Mouse (Mus musculus): ENCODE measurements at regions not wholly inside any gene's neighbourhood (a gene's known extent, or its start where the extent isn't known, plus 50 kb on each side); places are given as distances from the start of the nearest gene placed in this dataset.

DNA sequence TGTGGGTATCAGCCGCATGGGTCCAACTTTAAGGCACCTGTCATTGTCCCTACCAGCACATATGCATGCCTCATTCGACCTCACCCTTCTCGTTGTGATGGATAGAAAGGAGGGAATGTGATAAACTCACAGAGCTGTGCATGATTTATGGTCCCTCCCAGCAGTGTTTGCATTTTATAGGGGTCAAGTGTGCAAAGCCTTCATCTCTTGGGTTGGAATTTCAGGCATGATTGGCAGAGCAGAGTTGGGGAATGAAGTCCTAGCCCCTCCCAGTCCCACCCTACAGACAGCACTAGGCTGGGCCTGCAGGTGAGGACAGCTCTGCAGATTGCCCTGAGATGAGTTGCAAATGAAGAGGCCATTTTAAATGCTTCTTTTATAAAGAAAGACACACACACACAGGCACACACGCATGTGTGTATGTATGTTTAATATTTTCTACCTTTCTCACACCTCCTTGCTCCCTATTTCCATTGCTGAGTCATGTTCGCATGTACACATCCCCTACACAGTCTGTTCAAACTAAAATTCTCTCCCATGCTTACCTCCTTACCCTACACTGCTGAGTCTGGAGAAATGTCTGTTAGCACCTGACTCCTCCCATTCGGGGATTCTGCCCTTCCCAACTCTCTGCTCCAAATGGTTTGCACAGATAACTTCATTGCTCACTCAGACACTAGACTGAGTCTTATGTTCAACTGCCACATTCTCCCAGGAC, 558.9 kb downstream of the Efnb2 start:
- DNase-seq (ENCODE audit: low read depth, low spot score), result no peak

DNA sequence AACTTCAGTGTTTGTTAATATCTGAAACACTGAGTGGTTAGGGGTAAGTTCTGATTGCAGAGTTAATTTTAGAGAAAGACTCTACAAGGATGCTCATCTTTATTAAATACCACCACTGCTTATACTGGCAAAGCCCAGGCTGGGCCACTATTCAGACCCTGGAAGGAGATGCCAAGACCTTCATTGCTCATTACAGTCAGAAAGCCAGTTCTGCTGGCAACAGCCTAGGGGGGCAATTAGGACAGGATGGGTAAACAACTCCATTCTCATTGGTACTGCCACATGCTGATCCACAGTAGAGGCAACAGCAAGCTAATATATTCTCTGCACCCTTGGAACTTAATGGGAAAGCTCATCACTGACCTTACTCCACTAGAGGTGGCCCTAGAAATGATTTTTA, 568.5 kb downstream of the Efnb2 start:
- no peak for DNase-seq (ENCODE audit: low read depth, low spot score)

DNA sequence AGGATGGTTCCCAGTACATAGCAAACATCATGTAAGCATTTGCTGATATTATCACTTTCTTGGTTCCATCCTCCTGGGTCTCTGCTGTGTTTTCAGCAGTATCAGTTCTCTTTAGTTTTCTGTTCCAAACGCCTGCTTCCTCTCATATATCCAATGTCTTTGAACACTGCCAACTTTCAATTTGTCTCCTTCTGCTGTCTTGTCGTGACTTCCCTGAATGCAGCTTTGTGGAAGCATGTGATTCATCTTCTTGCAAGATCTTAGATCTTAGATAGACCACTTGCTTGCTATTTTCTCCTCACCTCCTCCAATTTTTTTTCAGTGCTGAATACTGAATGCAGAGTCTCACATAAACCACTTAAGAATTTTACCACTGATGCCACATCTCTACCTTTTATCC, 576.4 kb downstream of the Efnb2 start:
- no peak for DNase-seq (ENCODE audit: low read depth, low spot score)

DNA sequence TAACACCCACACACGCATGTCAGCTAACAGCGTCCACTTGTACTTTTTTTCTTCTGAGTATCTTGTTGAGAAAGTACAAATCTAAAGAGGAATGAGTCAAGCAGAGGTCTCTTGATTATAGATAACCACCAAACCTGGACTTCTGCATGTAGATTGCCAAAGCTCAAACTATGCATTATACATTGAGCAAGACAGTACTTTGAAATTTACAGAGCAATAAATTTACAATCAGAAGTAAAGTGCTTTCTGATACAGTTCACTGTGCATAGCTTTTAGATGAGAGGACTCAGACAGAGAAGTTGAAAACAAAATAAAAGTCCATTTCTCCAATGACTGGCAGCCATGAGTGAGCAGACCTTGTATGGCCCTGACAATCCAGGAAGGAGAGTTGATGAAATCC, 597.0 kb downstream of the Efnb2 start:
- DNase-seq (ENCODE audit: low read depth, low spot score), result no peak

DNA sequence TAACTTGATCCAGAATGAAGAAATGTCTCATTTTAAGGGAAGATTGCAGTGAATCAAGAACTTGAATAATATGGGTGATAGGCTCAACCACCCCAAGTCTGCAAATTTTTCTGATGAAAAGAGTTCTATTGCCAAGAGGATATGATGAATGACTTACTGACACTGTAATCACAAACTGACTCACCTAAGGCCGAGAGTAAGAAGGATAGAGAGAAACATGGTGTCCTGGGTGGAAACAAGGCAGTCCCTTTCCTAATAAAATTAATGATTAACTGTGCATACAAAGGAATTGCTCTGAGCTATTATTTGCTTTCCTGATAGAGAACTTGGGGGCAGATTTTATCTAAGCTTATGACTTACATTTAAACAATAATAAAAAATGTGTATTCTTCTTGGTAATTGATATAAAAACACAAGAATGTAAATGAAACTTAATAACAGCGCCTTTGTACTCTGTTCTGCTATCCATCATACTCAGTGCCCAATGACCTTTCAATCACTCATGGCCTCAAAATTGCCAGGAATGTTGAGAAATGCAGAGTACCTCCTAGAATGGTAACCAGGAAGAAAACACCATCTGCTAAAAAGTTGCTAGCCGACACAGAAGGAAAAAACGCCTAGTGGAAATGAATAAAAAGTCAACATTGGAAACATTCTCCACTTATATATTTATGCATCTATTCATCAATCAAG, 606.7 kb downstream of the Efnb2 start:
- no peak for DNase-seq (ENCODE audit: low read depth, low spot score)

DNA sequence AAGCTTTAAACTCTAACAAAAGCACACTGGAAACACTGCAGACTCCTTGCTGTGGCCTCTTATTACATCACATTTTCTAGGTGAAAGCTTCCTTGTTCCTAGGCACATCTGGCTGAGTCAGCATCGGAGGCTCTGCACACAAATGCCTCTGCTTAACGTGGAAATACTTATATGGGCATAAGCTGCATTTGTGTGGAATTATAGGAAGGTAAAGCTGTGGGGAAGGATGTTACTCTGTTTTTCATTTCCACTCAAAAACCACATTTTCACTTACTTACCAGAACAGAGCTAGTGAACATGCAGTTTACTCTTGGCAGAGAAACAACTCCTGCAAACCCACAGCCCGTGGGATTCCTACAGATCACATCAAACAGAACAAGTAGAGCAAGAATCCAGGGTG, 609.9 kb downstream of the Efnb2 start:
- DNase-seq (ENCODE audit: low read depth, low spot score), result no peak

DNA sequence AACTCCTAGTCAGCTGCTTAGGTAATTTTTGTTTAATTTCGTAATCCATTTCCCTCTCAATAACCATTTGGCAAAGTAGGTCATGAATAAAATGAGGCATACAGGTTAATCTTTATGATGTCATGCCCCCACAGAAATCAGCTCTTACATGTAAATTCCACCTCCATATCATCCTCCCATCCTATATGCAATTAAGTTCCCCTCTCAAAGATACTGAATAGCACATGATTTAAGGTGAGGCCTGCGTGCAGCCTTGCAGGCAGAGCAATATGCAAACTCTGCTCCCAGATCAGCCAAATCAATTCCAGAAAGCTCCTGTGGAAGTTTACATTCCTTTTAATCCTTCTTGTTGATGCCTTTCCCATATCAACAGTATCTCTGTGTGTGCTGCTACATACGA, 610.3 kb downstream of the Efnb2 start:
- no peak for DNase-seq (ENCODE audit: low read depth, low spot score)

DNA sequence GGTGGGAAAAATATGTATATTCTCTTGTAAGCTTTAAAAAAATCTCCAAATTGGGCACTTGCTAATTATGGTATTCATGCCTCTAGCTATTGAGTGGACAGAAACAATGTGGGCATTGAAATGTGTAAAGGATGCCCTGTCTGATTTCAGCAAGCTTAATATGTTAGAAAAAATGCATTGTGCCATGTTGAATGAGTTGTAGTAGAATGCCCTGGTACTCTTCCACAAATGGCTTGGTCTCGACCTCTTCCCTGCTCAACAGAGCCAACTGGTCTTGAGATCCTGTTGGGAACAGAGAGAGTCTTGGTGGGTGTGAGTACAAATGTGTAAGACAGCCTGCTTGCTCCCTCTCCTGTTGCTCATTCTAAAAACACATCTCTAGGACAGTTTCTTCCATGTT, 616.1 kb downstream of the Efnb2 start:
- DNase-seq (ENCODE audit: low read depth, low spot score), result no peak

DNA sequence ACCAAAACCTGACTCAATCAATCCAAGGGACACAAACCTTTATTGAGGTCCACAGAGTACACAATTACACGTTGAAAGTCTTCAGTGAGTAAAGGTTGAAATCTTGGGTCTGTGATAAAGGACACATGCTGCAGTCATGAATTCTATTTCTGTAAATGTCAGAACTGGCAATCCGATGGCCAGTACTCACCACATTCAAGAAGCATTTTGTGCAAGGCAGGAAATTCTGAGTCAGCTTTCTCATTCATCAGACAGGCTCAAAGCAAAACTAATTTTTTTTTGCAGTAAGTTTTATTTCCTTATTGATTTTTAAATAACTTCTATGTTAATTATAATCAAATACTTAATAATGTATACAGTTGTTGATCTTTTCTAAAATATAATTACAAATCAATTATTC, 616.7 kb downstream of the Efnb2 start:
- no peak for DNase-seq (ENCODE audit: low read depth, low spot score)

DNA sequence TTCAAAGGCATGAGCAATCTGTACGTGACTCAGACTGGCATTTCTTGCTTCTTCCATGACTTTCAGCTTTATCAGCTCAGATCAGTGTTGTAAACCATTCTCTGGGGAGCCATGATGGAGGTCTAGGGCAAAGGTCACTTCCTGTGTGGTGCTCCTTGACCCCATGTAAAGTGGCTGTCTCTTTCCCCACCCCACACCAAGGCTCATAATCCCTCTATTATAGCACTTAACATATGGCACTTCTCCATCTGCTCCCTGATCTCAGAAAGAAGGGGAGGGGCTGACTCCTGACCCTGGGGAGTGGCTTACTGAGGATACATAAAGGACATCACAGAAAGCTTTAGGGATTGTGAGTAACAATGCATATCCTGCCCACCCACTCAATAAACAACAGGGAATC, 623.1 kb downstream of the Efnb2 start:
- DNase-seq (ENCODE audit: low read depth, low spot score), result no peak

DNA sequence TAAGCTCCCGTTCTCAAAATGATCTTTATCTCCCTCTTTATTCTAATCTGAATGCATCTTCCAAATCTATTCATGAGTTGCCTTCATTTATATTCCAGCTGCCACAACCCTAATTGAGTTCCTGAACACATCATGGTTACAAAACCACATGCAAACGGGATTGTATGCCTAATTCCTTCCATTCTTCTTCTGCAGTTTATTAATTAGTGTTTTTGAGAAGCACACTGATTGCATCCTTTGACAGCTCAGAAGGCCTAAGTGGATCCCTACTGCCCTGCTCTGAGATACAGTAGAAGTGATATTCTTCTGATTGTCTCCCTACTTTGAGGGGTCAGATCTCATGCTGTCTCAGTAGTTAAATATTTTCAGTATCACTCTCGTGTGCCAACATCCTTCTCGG, 649.9 kb downstream of the Efnb2 start:
- DNase-seq (ENCODE audit: low read depth, low spot score), result no peak

DNA sequence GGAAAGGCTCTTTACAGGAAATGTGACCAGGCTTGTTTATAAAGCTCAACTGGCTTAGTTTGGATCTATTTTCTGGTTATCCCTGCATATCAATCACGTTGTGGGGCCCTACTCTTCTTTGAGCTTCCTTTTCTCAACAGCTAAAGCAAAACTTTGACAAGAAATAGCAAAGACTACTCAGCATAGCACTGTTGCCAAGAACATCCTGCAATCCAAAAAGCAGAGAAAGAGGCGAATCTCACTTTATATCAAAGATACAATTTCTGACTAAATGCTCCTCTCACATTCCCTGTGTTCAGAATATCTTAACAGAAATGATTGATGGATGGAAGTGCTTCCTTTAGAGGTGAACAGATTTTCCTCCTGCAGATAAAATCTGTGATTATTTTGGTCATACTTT, 666.1 kb downstream of the Efnb2 start:
- DNase-seq (ENCODE audit: low read depth, low spot score), result no peak

DNA sequence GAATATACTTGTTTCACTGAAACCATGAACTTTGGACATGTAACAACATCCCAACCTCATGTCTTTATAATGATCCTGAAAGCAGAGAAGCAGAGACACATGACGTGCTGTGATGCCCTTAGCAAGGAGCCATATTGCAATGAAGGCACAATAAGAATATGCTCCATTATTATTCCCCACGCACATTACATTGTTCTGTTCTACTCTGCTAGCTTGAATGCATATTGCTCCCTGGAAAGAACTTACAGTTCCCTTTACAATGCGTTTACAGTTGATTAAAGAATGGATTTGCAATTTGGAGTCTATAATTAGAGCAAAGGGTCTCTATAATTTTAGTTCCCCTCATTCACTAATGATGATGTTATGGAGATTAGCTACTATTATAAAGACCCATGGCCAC, 672.2 kb downstream of the Efnb2 start:
- DNase-seq (ENCODE audit: low read depth, low spot score), result no peak

DNA sequence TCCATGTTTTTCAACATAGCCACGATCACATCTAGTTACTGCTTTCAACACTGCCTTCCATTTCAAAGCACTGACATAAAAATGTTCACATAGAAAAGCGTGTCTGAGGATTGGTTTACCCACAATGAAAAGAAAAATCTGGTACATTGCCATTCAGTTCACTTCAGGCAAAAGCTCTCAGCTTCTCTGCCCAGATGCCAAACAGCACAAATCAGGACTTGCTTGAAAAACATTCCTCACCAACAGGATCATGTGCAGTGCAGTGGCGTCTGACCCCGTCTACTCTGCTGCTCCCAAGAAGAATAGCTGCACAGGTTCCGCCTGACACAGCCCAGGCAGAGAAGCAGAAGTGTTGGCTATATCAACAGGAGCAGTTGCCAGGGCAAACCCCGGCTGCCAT, 684.0 kb downstream of the Efnb2 start:
- DNase-seq (ENCODE audit: low read depth, low spot score), result no peak

DNA sequence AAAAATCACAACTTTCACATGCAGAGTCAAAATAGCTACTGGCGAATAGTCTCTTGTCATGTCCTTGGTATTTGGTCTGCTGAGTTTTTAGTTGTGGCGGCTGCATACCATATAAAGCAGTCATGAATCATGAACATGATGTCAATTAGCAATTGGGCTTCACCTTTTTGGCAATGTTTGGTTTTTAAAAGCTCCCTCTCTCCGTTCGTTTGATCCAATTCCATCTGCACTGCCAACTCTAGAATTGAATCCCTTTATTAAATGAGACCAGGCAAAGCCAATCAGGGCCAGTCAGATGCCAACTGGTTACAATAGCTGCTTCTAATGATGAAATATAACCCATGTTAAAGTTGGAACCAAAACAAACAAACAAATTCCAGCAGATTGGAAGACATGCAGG, 687.3 kb downstream of the Efnb2 start:
- DNase-seq (ENCODE audit: low read depth, low spot score), result no peak

DNA sequence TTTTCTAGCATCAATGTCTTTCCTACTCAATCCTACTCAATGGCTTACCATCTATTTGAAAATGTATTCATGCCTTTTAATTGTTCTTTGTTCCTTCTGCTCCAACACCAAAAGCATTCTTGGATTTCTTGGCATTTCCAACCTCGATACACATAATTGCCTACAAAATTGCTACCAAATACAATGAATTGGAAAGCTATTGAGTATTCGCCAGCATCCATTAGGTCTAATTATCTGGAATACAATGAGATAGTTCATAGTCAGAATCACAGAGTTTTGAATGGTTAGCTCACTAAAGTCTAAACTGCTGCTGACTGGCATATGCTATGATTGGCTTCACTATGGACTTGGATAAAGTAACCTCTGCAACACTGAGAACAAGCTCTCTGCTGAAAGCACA, 696.8 kb downstream of the Efnb2 start:
- no peak for DNase-seq (ENCODE audit: low read depth, low spot score)

DNA sequence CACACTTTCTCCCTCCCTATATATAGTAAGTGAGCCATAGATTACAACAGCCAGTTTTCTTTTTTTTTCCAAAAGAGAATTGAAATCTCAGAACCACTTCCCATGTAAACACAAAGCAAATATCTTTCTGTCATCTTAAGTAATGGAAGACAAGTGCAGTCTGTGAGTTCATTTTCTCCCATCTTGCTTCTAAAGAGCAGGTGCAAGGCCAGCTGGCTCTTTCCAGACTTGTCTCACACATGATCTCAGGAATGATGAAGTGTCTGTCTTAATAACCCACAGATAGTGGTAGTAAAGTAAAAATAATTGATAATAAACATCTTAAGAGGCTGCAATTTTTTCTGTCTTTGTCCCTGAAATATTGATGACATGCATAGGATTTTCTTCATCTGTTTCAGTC, 704.3 kb downstream of the Efnb2 start:
- no peak for DNase-seq (ENCODE audit: low read depth, low spot score)

DNA sequence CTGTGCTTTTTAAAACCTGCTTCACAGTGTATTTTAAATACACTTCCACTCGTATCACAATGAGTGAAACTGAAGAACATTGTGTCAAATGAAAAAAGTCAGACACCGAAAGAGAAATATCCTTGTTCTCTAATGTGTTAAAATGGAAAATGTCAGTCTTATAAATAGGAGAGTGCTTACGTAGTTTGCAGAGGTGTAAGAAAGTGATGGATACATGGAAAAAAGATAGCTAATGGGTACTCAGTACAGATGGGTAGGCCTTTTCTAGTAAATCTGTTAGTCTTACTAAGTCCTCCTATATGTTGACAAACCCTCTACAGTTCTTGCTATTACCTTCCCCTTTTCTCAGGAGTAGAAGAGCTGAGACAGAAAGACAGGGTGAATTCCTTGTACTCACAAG, 706.2 kb downstream of the Efnb2 start:
- DNase-seq (ENCODE audit: low read depth, low spot score), result no peak

DNA sequence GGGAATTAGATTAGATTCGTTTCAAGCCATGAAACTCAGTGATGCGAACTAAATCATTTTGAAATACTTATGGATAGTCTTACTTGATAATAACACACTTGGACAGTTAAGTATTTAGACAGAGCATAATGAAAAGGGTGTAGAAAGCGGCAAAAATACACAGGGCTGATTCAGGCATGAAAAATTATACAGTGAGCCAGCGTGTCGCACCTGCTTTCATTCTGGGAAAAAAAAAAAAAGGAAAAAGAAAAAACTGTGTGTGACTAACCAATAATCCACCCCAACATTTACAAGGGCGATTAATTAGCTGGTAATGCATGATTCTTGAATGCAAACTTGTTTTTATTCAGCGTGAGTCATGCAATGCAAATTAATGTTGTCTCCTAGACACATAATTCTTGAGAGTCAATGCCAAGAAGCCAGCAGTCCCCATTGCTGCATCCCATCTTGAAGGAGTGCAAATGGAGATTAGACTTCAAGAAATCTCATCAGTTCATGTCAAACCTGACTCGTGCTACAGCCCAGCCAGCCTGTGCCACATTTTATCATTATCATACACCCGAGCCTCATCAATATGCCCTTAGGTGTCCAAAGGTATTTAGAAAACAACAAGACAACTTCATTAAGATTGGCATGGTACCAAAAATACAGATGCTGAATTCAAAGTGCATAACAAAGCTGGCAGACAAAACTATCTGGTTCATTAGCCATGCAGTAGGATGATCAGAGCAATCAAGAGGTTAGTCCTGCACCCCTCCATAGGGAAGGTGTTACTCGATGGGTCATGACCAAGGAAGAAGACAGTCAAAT, 714.9 kb downstream of the Efnb2 start:
- no peak for DNase-seq (ENCODE audit: low read depth, low spot score)

DNA sequence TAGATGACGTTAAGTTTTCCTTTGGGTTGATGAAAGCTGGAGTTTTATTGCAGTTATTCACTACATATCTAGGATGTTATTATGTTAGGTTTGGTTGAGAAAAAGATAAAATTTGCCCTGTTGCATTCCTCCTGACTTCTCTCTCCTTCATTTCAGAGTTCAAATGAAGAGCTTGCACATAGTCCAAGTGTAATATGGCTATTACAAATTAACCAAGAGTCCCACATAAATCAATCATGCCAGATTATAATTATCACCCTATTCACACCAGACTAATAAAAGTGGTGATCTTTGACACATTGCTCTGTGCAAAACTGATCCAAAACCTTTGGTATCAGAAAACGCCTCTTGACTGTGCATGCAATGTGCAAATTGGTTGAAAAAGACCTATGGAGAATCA, 724.4 kb downstream of the Efnb2 start:
- no peak for DNase-seq (ENCODE audit: low read depth, low spot score)

DNA sequence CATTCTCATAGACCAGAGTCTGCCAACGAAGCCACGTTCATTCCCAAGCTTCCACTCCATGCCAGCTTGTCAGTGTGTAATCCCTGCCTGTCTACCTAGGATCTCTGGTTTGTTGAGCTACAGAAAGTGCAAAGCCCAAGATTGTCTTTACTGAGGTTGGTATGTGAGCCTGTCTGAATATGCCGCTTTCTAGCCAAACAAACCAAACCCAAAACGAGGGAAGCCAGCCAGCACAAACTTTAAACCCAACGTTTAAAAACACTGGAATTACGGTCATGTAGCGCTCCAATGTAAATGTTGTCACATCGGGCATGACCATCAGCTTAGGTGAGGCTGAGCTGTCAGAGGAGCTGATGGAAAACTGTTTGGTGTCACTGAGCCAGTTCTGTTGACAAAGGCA, 741.6 kb downstream of the Efnb2 start:
- no peak for DNase-seq (ENCODE audit: low read depth, low spot score)

DNA sequence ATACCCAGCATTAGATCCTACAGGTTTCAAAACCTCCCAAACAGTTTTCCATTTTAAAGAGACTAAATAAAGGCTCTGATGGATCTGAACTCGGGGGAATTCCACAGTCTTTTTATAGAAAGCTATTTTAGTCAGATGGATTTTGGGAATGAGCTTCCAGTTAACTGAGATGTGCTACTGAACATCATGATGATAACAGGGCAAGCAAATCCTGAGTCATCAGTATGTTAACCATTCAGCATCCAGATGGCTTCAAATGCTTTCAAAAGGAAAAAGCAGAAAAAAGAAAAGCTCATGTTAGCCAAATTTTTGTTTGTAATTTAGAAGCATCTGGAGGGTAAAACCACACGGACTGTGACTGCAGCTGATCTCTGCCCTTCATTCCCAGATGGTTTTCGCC, 766.7 kb downstream of the Efnb2 start:
- DNase-seq (ENCODE audit: low read depth, low spot score), result no peak

DNA sequence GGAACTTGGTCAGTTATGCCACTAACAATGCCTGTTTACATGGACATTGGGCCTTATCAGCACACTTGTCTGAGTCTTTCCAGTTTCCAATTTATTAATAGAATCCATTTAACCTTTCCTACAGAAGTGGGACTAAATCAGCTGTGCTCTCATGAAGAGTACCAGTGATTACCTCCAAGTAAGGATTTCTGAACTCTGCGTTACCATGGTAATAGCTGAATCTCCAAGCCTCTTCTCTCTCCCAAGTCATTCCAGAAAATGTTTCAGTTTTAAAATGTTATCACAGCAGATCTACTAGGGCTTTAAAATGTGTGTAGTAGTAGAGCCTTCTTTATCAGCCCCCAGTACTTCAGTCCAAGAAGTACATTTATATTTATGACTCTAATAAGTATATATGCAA, 807.9 kb downstream of the Efnb2 start:
- no peak for DNase-seq (ENCODE audit: low read depth, low spot score)
